Mouse (Mus musculus) hematopoietic multipotent progenitor cell, adult 10-12 weeks (in vitro differentiated cells): ENCODE measurements around the gene Foxj2. TPM values are rescaled to one million over a fixed set of nuclear protein-coding genes. Genes with fewer than 3 reads are reported as not detected.

Experiments used
- polyA plus RNA-seq: library from polyadenylated mRNA; stranded (reverse); fragments of >175 nt; gene quantifications from 2 replicates; pipeline ENCODE4 v1.2.3, GENCODE M21; 2012; ENCODE audit warnings: low replicate concordance

Foxj2 gene
- 75.7 and 155 TPM in 2 replicates for polyA plus RNA-seq

GRCm38 (mm10) chr6:122819306-122820070 lies at the start of gene Foxj2:
Gene Foxj2, plus strand, starts transcription at chr6:122819914.

GRCm38 (mm10) chr6:122801301-122801800 lies 18.4 kb upstream of the Foxj2 start, which contains the start of gene Slc2a3:
Gene Slc2a3, minus strand, starts transcription at chr6:122801640.

GRCm38 (mm10) chr6:122855955-122856354 lies 36.2 kb downstream of the Foxj2 start, which contains the start of gene C3ar1:
Gene C3ar1, minus strand, starts transcription at chr6:122856161.

GRCm38 (mm10) chr6:122873871-122874719 lies 54.4 kb downstream of the Foxj2 start, which contains the start of gene Necap1:
Gene Necap1, plus strand, starts transcription at chr6:122874474.

Other genes starting within 250 kb of the Foxj2 start
- 7.9 and 8.9 TPM in 2 replicates for gene Apobec1, start 217.5 kb upstream of the Foxj2 start, polyA plus RNA-seq
- gene Gdf3, start 209.8 kb upstream of the Foxj2 start, polyA plus RNA-seq: 0.48 TPM in 1 of 2 replicates, not detected in the other
- not detected in 2 replicates for gene Dppa3, start 193.5 kb upstream of the Foxj2 start, polyA plus RNA-seq
- gene Nanog, start 112.4 kb upstream of the Foxj2 start, polyA plus RNA-seq: not detected in 2 replicates
- gene Slc2a3, start 18.3 kb upstream of the Foxj2 start, polyA plus RNA-seq: 20.4 and 22.0 TPM in 2 replicates
- 0.10 and 0.12 TPM in 2 replicates for gene C3ar1, start 36.2 kb downstream of the Foxj2 start, polyA plus RNA-seq
- gene Necap1, start 54.6 kb downstream of the Foxj2 start, polyA plus RNA-seq: 14.5 and 27.2 TPM in 2 replicates
- 1.5 and 4.9 TPM in 2 replicates for gene Clec4a1, start 101.9 kb downstream of the Foxj2 start, polyA plus RNA-seq
- 1.2 and 4.8 TPM in 2 replicates for gene Clec4a3, start 132.6 kb downstream of the Foxj2 start, polyA plus RNA-seq
- 0.17 TPM in 1 of 2 replicates, not detected in the other for gene Clec4a4, start 170.5 kb downstream of the Foxj2 start, polyA plus RNA-seq
- gene Clec4b1, start 230.0 kb downstream of the Foxj2 start, polyA plus RNA-seq: 0.51 TPM in 1 of 2 replicates, not detected in the other